Mouse (Mus musculus) liver, postnatal 0 days (tissue): Measurements from ENCODE around the gene Chat.
A peak's percentile ranks its signal among the peaks of the same experiment; 100 is the strongest.

ENCODE experiments used
- CTCF ChIP-seq: sonication (generic); IDR thresholded peaks from 2 replicates; pipeline ENCODE4 v1.5.1; 2016; ENCODE audit warnings: antibody characterized with exemption, low read depth
- EP300 ChIP-seq: IDR thresholded peaks from 2 replicates; pipeline ENCODE4 v1.6.1; 2016; ENCODE audit warnings: antibody characterized with exemption, low read depth, mild to moderate bottlenecking

DNA sequence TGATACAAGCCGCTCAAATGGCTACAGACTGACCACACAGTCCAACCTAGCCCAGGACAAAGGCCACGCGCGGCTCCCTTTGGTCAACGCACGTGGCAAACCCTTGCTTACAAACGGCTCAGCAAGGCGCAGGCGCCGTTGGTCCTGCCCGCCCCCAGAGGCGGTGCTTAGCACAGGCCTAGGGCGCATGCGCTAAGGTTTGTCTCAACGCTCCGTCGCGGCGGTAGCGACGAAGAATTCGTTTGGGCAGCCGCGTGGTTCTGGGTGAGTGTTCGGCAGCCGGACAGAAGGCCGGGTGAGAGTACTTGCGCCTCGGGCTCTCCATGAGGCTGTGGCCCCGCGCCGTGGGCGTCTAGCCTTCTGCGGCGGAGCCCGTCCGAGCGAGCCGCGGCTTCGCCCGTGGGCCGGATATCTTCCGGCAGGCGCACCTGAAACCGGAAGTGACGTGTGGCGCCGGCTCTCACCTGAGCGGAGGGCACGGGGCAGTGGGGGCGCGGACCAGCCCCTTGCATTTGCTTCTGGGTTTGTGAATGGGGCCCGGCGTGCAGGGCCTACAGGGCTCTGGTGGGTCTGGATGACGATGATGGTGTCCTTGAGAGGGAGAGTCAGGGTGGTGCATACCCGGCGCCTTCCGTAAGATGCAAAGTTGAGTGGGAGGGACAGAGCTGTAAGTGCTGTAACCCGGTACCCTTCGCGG is 47.7 kb upstream of the Chat start, which contains the start of gene Ercc6:
- TF ChIP-seq CTCF (peak; percentile 30; the same call in 1 of the 2 replicates), EP300 (no peak)
